Mouse (Mus musculus): Measurements from ENCODE around the gene Mcu.

Mcu gene

GRCm38 (mm10) chr10:59613276-59613675 lies 3.2 kb downstream of the Mcu start:
- ATAC-seq (ENCODE audit: low TSS enrichment), result no peak

GRCm38 (mm10) chr10:59604879-59605464 lies 11.5 kb downstream of the Mcu start:
- no peak for ATAC-seq (ENCODE audit: low TSS enrichment)

- no peak for ATAC-seq (ENCODE audit: low TSS enrichment)
Measured at GRCm38 (mm10) chr10:59603843-59604242, 12.6 kb downstream of the Mcu start.

DNA sequence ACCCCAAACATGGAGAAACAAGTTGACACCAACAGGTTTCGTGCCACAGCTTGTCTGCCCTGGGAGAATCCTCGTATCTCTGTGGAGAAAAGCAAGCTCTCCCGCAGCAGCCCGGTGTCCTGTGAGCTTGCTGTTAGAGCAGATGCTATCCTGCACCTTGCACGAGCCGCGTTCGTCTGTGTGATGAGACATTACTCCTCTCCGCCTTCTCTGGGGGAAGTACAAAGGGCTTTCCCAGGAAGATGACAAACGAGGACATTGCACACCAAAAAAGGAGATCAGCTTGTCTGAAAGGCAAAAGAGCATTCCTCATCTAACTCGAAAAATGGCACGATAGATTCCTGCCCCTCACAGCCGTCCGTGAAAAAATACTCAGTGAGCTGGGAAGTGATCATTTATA lies 13.6 kb downstream of the Mcu start:
- peak; percentile 82 for ATAC-seq (ENCODE audit: low TSS enrichment)

- no peak for ATAC-seq (ENCODE audit: low TSS enrichment)
Measured at GRCm38 (mm10) chr10:59602043-59602442, 14.4 kb downstream of the Mcu start.

- ATAC-seq (ENCODE audit: low TSS enrichment), result no peak
Measured at GRCm38 (mm10) chr10:59600516-59600915, 16.0 kb downstream of the Mcu start.

DNA sequence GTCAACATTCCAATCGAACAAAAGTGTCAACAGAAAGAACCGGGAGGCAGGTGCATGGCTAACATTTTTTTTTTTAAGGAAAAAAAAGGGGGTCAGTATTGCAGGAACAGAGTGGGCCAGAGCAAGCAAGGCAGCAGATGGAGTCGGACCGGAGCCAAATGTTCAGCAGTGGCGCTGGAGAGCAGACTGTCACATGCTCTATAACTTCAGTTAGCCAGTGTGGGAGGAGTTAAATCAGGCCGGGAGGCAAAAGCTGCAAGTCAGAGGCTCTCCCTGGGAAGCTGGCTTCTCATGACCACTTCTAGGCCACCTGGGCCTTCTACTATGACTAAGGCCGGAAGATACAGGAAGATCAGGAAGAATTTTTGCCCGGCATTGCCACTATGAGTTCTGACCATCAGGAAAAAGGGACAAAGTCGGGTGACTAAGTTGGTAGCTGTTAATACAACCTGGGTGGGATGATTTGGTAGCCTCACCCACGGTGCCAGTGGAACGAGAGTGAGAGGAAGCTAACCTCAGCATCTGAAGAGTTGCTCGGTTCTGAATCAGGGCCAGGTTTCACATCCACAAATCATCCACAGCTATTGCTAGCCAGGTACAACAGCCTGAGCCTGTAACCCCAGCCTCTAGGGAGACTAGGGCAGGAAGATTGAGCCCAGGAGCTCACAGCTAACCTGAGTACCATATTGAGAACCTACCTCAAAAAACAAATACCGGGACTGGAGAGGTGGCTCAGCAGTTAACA lies 22.5 kb downstream of the Mcu start:
- peak; percentile 66 for ATAC-seq (ENCODE audit: low TSS enrichment)

DNA sequence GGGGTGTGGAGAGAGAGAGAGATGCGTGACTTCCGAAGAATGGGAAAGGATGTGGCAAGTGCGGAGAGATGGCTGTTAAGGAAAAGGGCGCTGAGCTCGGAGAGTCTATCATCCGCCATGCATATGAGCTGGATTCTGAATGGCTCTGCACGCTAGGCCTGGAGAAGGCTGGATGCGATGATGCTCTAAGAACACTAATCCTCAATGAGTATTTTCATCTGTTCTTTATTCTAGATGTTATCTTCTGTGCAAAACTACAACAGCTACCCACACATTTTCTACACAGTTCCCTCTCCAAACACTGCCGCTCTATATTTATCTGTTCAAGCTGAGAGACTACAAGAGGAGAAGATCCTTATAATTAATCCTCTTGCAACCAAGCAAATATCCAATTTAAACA lies 25.9 kb downstream of the Mcu start:
- peak; percentile 81 for ATAC-seq (ENCODE audit: low TSS enrichment)

DNA sequence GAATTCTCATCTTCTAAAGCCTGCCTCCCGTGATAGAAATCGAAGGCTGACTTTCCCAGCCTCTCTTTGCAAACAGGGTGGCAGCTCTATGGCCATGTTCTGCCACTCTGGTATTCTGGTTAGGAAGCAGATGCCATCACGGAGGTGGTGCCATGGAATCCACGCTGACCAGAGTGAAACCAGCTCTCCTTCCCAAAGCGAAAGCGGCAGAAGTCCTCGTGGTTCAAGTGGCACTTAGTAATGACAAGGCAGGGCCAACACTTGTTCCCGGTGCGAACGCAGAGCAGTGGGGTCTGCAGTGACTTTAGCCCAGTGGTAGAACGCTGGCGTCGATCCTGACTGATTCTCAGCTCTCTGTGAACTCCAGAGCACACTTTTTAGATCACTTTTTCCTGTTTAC lies 26.6 kb downstream of the Mcu start:
- ATAC-seq (ENCODE audit: low TSS enrichment), result no peak

GRCm38 (mm10) chr10:59589420-59589819 lies 27.1 kb downstream of the Mcu start:
- ATAC-seq (ENCODE audit: low TSS enrichment), result no peak

DNA sequence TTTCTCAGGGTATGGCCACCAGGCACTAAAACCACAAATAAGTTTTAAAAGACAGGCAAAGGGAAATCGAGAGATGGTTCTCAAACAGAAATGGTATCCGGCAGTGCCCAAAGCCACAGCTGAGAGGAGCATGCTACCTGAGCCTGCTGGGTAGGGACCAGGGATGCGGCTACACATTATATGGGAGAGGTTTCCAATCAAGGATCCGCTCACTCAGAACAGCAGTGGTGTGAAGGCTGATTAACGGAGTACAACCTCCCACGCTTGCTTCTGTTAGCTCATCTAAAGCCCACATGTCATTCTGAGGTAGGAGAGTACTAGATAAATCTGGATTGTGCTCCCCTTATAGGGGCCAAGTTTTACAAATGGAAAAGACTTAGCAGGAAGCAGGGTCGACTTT lies 28.4 kb downstream of the Mcu start:
- ATAC-seq (ENCODE audit: low TSS enrichment), result peak; percentile 45

GRCm38 (mm10) chr10:59586821-59587220 lies 29.7 kb downstream of the Mcu start:
- no peak for ATAC-seq (ENCODE audit: low TSS enrichment)

DNA sequence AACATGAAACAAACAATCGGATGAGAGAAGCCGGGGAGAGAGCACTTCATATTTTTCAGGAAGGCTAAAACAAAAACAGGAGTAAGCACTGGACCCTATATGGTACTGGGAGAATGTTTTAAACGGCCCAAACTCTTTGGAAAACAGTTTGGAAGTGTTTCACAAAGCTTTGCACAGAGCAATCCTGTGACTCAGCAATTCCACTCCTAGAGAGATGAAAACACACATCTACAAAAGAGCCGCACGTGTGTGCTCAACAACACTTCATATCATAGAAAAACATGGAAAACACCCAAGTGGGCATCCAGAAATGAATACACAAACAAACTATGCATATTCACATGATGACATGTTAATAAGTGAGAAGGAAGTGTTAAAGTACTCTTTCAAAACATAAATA lies 30.9 kb downstream of the Mcu start:
- no peak for ATAC-seq (ENCODE audit: low TSS enrichment)

GRCm38 (mm10) chr10:59581826-59582543 lies 34.5 kb downstream of the Mcu start:
- ATAC-seq (ENCODE audit: low TSS enrichment), result no peak

GRCm38 (mm10) chr10:59580593-59581149 lies 35.8 kb downstream of the Mcu start:
- no peak for ATAC-seq (ENCODE audit: low TSS enrichment)

DNA sequence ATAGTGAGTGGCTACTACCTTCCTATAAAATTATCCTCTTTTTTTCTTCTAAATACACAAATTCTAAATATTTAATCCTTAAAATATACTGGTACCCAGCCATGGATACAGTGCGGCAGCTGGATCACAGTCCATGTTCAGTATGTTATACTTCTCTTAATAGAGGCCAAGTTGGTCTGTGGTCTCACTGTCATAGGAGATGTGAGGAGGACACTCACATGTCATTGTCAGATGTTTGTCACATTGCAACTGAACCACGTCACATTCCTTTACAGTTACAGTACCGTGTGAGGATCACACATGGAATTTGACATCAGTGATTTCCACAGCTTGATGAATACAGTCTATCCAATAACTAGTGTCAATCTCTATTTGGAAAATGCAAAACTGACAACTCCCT lies 36.8 kb downstream of the Mcu start:
- ATAC-seq (ENCODE audit: low TSS enrichment), result no peak

GRCm38 (mm10) chr10:59577871-59578801 lies 38.4 kb downstream of the Mcu start:
- ATAC-seq (ENCODE audit: low TSS enrichment), result no peak; the same call in 1 of the 2 replicates

GRCm38 (mm10) chr10:59576305-59576704 lies 40.2 kb downstream of the Mcu start:
- no peak for ATAC-seq (ENCODE audit: low TSS enrichment)

DNA sequence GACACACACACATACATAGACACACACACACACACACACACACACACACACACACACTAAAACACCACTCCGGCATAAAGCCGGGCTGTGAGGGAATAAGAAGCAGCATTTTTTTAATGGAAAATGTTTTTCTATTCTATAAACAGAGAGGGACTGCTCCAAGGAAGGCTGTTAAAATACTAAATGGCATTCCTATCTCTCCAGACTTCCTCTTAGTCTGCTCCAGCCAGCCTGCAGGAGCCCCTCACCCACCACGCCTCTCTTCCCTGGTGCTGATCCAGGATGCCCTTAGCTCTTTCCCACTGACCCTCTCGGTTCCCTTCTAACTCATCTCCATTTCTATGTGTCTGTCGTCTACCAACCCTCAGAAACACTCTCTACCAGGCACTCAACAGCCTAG lies 44.5 kb downstream of the Mcu start:
- no peak for ATAC-seq (ENCODE audit: low TSS enrichment)

GRCm38 (mm10) chr10:59571273-59571672 lies 45.2 kb downstream of the Mcu start:
- ATAC-seq (ENCODE audit: low TSS enrichment), result no peak

DNA sequence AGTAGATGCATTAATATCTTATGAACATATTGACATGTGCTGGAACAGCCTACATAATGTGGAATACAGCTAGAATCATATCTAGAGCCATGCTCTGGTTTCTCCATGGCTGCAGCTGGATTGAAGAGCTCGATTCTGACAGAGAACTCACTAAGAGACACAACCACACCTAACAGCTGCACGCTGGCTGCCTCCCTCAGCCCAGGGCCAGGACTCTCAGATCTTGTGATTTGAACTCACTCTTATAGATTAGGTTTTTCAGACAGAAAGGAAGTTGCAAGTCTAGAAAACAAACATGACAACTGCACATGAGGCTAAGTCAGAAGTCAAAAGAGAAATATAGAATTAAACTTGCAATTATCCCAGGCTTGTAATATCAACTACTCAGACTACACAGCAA lies 45.7 kb downstream of the Mcu start:
- no peak for ATAC-seq (ENCODE audit: low TSS enrichment)

- no peak for ATAC-seq (ENCODE audit: low TSS enrichment)
Measured at GRCm38 (mm10) chr10:59570360-59570759, 46.1 kb downstream of the Mcu start.
